Mouse (Mus musculus): ENCODE measurements at regions not wholly inside any gene's neighbourhood (a gene's known extent, or its start where the extent isn't known, plus 50 kb on each side); places are given as distances from the start of the nearest gene placed in this dataset.
A peak's percentile ranks its signal among the peaks of the same experiment; 100 is the strongest.

DNA sequence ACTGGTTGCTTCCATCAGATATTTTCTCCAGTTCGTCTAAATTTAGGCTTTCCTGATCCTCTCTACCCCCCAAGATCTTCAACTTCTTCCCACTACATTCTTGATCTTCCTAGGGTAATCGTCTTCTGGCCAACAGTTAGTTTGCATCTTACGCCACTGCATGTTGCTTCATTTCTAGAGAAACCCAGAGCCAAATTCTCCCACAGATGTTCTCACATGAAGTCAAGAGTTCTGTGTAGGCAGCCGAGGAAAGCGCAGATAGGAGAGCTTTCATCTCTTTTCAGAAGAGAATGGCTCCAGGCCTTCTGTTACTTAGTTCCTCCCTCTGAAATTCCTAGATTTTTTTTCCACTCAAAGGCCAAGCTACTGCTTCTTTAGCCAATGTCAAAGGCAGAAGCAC is 179.9 kb downstream of the Fgf10 start:
- peak; percentile 38 for DNase-seq

DNA sequence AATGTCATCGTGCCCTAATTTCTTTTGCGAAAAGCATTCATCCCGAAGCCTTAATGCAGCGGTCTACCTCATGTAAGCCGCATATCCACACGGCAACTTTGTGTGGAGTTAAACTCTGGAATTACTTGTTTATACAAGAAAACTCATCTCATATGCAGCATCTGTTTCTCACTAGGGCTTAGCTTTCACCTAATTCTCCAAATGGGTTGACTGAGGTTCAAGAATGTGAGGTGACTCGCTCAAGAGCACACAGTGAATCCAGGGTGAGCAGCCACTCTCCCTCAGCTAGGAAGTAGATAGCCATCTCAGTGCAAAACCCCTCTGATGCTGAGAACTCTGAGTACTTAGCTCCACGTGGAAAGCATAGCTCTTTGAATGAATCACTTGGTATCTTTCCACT is 181.1 kb downstream of the Fgf10 start:
- no peak for DNase-seq

DNA sequence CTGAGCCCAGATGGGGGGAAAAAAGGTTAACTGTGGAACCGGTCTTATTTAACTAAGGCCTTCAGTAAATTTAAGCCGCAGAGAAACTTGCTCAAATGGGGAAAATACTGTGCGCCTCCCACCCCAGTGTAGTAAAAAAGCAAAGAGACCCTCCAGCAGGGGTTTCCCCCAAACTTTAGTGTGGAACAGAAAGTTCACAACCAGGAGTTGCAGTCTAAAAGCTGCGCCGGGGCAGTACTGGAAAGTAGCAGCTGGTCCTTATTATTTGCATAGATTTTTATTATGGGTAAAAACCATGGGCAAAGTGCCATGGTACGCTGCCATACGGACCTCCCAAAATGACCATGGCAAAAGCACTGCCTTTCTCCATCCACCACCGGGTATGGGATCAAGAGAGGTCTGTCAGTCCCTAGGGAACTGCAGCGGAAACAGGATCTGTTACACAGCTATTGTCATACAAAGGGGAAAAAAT is 216.8 kb downstream of the Fgf10 start:
- DNase-seq, result no peak

DNA sequence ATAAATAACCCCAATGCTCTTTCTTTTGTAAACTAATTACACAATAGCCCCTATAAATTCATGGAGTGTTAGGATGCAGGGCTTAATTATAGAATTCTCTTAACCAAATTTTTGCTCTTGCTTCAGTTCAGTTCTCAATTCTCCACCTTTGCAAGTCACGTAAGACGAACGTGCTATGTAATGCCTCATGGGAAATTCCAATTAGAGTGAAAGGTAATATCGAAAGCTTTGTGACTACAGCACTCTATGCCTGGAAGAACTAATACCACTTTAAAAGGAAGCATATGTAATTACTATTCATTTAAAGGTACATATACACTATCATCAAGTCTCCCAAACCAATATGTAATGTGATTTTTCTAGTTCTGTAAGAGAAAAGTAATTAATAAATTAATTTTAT is 225.5 kb downstream of the Fgf10 start:
- DNase-seq, result no peak

DNA sequence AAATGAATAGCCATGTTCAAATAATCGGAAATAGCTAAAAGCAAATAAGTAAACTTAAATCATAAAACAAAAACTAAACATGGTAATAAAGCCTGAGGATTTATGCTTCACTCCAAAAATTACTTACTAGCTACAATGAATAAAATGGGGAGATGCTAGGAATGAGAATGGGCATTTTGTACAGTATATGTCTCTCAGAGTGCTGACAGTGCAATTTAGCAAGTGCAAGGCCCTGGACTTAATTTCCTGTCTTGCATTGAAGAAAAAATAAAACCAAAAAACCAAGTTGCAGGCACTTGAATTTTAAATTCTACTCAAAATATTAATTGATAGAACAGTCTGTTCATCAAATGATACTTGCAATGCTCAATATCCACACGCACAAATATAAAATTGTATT is 232.4 kb downstream of the Fgf10 start:
- DNase-seq, result no peak

DNA sequence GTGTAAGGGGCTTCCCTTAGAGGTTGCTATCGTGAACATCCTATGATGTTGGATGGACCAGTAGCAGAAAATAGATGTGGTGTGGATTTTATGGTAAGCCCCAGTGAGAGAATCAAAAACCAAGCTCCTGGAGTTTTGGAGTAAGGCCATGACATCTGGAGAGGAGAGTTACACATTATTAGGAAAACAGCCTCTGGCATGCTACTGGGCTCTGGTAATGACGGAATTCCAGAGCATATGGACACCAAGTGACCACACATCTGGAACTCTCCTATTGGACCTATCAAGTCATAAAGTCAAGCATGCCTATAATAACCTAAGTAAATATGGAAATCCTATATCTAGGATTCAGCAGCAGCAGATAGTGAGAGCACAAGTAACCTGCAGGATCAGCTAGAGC is 240.8 kb downstream of the Fgf10 start:
- DNase-seq, result no peak

DNA sequence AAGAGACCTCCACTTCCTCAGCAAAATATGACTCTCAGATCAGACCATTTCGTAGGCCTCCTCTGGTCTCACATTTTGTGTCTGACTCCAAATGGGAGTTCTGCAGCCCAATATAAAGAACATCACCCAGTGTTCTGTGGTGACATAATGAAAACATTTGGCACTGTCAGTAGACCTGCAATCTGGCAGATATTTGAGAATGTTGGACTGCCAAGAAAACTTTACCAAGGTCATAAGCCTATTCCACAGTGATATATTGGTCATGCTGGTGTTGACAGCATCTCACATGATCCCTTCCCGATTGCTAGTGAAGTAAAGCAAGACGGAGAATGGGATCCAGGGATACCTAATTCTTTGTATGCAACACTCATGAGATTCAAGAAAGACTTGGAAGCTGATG is 271.2 kb downstream of the Fgf10 start:
- DNase-seq, result peak; percentile 26

DNA sequence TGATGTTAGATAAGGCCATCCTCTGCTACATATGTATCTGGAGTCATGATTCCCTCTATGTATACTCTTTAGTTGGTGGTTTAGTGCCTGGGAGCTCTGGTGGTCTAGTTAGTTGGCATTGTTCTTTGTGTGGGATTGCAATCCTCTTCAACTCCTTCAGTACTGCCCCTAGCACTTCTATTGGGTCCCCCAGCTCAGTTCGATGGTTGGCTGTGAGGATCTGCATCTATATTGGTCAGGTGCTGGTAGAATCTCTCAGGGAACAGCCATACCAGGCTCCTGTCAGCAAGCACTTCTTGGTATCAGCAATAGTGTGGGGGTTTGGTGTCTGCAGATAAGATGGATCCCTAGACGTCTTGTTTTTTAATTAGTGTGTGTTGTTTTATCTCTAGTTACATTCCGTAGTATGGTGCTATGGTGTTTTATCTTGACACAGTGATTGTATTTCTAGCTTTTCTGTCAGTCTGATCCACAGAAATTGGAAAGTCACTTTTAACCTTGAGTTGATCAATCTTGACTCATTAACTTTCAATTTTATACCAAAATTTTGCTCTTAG is 296.6 kb downstream of the Fgf10 start:
- no peak for DNase-seq

DNA sequence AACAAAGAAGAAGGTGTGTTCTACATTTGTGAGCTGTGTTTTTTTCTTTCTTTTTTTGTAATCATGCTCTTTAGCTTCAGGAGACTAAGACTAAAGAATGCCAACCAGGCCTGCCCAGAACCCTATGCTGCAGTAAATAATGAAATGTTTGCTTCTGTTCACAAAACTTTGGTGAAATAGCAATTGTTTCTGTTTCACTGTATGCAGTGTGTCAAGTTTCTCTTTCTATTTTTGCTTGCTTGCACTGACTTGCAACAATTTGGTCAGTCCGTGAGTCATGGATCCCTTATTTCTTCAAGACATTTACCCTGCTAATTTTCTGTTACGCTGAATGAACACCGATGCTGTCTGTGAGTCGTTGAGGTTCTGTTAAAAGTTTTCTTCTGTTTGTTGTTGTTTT is 298.1 kb downstream of the Fgf10 start:
- DNase-seq, result no peak

DNA sequence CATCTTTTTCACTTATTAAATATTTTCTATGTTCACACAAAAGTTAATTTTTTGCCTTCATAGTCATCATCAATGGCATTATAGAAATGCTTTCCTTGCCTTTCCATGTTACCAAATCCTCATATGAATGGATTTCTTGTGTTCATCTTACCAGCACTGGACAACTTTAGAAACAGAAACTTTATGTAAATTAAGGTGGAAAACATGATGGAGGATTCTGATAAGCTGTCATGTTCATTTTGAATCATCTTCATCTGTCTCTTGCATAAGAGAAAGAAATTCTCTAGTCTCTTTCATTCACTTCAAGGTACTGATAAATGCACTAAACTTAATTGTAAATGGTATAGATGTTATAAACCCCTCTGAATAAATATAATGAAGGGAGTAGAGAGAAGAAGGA is 305.4 kb downstream of the Fgf10 start:
- DNase-seq, result no peak

DNA sequence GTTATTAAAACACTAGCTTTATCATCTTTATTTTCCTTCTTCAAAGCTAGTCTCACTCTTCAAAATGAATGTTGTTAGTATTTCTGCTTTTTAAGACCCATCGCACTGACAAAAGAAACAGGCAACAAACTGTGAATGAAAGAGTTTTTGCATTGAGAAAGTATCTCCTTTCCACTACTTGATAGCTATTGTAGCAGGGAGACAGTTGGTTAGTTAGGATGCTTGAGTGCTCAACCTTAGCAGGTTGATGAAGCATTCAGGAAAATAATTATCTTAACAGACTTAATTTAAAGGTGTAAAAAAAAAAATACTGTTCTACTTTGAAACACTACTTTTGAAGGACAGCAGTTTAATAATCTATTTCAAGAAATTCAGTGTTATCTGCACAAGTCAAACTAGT is 305.9 kb downstream of the Fgf10 start:
- DNase-seq, result no peak

DNA sequence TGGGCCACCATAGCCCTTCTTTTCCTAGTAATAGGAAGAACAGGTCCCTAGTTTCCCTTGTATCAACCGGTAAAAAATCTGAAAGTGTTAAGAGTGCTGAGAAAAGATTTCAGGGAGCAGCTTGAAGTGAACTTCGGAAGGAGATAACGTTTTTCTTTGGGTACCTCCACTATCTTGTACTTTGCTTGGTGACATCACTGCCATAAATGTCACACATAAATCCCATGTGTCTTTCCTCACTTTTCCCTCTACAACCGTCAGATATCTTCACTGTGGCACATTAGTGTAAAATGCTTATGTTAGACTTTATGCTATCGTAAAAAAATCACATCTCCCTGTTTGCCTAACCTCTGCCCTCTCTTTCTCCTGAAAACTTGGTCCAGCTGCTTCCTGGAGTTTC is 309.9 kb downstream of the Fgf10 start:
- no peak for DNase-seq

DNA sequence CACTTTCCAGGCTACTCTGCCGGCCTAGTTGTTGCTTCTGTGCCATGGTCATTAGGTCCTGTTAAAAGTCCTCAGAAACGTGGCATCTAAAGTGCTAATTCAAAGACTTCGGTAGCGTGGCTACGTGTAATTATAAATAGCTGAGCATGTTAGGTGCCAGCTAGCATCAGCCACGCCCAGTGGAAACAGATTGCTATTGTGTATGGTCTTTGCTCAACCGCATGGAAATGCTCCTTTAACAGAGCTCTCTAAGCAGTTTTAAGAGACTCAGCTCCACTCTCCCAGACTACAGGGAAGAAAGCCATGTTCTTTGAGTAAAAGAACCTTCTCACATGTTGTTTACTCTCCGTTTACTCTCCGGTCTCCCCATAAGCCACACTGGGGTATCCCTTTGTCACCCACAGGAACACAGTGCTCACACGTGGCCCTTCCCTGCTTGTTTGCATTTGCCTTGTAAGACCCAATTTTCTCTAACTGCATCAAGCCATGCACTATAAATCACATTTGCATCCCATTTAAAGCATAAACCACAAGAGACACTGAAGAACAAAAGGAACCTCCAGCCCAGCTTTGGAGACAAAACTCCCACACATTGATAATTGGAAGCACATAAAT is 311.7 kb downstream of the Fgf10 start:
- DNase-seq, result no peak

DNA sequence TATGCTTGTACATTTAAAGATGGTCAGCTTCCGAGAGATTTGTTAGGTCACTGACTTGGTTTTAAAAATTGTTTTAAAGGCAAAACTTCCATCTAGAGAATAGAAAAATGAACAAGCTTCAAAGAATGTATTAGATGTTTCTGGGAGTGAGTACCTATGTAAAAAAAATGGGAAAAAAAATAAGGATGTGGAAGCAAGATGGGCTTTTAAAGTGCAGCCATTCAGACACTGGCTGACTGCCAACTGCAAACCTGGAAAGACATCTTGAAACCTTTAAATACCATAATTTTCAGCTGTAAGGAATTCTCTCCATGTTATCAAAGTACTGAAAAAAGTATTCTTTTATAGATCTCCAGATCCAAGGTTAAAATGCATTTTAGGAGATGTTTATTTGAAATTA is 315.7 kb downstream of the Fgf10 start:
- DNase-seq, result no peak

DNA sequence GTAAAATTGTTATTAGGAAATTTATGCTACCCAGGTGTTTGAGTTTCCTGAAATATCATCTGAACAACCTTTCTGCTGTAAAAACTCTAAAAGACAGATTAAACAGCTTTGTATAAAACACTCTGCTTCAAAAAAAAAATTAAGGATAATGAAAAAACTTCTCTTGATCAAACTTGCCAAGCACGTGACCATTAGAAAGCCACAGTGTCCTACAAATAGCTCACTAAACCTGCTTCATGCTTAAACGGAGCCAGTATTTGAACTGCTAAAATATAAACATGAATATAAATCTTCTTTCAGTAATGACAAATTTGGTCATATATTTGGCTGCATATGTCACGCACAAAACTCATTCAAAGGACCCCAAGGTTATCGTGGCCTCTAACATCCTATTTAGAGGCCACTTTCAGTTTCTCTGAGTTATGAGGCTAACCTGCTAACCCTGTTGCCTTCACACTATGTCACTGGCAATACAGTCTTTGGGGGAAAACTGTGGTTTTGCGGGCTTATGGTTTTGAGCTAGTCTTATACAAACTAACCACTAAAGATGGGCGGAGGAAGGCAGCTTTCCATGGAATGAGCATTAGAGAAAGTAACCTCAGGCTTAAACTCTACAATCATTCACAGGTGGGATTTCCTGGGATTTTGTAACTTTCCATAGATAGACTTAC is 355.8 kb downstream of the Fgf10 start:
- DNase-seq, result no peak

DNA sequence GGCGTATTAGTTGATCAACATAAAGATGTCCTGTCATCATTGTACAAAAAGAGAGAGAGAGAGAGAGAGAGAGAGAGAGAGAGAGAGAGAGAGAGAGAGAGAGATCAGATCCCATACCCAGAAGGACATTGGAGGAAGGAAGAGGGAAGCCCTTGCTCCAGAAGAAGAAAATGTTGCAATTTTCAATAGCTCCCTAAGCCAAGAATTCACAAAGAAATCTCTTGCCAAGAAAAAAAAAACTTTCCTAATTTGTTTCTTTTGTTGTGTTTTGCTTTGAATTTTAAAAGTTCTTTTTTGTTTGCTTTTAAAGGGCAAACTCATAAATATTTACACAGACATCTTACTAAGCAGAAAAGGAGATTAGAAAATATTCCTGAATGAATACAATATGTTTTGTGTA is 370.0 kb downstream of the Fgf10 start:
- no peak for DNase-seq

DNA sequence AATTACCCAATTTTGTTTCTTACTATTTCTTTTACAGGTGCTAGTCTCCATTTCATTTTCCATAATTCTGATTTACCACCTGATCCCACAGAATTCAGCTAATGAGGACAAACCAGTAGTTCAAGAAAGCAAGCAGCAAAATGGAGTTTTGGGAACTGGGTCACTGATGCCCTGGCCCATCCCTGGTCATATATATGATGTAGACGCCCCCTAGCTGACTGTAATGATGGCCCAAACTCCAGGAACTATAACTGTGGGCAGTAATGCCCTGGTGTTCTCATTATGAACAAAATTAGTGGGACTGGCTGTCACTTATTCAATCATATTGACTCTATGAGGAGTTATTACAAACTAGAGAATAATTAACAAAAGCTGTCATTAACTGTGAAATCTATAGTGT is 375.5 kb downstream of the Fgf10 start:
- no peak for DNase-seq

DNA sequence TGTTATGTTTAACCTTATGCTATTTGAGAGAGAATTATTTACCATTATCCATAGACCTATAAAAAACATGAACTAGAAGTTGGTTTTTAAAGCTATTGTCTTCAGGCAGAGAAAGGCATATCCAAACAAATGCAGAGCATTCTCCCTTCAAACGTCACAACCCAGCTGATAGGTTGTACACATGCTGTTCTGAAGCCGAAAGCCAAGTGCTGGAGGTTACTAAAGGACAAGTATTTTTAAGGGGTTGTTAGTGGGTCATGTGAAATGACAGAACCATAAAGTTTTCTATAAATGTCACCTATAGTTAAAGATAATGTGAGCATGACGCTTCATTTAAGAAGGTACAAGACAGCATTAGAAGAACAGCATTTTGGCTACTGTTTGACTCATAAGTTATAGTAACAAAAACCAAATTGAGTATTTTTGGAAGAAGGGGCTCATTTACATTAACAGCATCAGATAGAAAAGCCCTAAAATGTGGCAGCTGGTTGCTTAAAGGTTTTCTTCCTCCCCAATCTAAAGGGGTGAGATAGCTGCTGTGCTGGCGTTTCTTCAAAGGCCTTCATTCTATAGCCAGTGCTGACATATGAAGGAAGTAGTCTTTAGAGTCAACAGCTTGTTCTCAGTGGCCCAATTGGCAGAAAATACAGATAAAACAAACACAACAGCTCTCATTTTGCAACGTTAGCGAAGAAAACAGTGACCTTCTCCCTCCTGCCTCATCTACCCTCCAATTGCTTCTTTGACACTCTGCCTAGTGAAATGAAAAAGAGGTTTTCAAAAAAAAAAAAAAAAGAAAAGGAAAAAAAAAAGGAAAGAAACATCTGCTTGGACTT is 359.4 kb upstream of the Paip1 start:
- DNase-seq, result no peak

DNA sequence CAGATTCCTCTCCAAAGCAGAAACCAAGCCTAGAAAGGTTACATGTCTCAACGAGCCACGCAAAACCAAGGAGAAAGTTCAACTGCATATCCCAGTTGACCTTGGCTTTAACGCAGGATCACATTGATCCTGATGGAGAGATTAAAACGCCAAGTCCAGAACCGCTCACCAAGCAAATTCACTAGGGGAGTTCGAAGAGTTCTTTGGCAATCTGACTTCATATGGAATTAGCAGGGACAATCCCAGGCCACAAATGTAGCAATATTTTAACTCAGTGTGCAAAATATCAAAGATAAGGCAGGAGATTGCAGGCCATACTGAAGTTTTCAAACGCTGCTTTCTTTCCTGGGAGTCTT is 358.8 kb upstream of the Paip1 start:
- DNase-seq, result no peak

DNA sequence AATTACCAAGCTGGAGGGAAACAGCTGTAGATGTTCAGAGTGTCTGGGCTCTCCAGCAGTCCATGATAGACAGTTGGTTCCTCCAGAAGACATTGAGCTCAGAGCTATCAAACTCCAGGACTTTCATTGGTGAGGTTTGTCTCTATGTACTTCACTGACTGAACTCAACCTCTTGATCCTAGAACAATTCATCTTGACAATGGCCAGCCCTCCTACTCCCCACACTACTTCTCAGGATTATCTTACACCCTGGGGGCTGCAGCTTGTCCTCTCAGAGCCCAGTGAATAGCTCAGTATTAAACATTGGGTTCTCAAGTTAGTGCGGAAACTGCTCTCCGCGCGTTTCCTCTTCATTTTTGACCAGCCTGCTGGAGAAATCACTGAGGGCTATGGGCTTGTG is 349.2 kb upstream of the Paip1 start:
- DNase-seq, result no peak

DNA sequence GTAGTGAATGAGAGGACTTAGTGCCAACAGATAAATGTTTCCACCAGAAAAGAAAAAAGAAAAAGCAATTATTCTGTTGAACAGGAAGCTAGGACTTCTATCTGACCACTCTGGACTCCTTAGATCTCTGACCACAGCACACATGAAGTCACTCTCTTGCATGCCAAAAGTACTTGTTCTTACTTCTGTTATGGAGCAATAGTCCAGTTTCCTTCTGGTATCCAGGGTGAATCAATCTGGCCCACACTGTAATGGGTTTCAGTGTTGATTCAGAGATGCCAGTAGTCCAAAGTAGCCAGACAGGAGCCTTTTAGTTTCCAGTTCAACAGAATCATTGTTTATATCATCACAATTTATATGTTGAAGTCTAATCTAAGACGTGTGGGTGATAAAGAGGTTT is 346.7 kb upstream of the Paip1 start:
- DNase-seq, result no peak

DNA sequence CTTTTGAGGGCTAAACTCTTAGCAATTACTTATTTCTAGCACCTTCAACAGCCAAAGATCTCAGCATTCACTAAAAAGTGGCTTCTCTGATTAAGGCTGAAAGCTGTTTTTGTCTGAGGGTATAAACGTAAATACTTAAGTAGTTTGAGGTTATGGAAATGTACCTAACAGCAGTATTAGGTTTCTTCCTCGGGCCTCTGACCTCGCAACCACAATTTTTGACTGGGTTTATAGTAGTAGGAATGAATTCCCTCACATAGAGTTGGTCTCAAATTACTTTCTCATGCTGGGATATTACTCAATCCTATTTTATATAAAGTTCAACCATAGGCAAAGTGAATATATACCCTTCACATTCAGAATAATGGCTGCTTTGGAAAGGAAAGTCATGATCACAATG is 310.5 kb upstream of the Paip1 start:
- DNase-seq, result no peak

DNA sequence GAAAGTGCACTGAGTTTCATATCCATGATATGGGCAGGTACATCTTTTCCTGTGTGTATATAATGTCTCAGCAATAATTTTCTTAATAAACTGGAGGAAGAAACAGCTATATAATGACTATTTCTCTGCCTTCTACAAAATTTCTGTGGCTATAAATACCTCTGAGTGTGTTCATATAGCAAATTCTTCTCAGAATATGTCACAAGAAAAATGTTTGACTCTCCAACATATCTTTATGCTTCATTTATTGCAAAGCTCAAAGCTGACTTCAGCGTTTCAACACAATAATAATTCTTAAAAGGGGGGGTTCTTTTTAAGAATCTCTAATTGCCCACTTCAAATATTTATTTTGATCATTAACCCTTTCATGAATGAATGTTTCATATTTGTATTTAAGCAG is 310.0 kb upstream of the Paip1 start:
- no peak for DNase-seq

DNA sequence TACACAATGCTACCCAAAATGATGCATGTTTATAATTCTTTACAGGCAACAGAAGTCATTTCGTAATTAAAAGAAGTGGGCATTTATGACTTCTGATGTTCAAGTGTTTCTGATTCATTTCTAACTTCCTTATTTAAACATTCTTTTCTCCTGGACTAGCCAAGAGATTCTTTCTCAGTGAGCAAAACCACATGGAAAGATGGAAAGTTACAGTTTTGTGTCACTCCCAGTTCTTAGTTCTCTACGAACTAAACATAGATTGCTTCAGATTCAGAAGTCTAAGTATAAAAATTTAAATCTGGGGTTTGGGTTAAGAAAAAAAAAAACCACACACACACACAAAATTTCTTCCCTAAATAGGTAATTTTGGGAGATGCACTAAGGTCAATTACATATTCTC is 288.0 kb upstream of the Paip1 start:
- DNase-seq, result no peak

Data from lung, postnatal 36 days (tissue).